ENCODE assay signal across 9 mouse cellular contexts in genomic region chr3:115553848-115554515, GRCm38 (mm10).
DNase-seq lines count a peak whose midpoint lies in the region; ATAC-seq lines count a peak whose summit lies in the region.
"Had no signal": no experiment of that assay in that cellular context is flagged by ENCODE, and none has a peak within 500 bp of the region (broad histone marks: within the 10 kb centered on the region; RNA-seq: fewer than 3 reads in every experiment).

No protein-coding gene starts in this region.

- no peak overlapping the region for H3K9ac ChIP-seq in kidney, embryonic 14.5 days (ENCODE audit: low read depth, low read length)
- H3K9ac ChIP-seq in stomach, embryonic 15.5 days: no peak overlapping the region
- H3K9ac ChIP-seq in heart, embryonic 12.5 days: no peak overlapping the region
- H3K9ac ChIP-seq: neural tube, embryonic 13.5 days had no signal

- H3K4me2 ChIP-seq in kidney, embryonic 14.5 days (replicated peaks; ENCODE audit: low read depth, low read length): no peak overlapping the region
- no peak overlapping the region for H3K4me2 ChIP-seq in stomach, embryonic 15.5 days
- no peak overlapping the region for H3K4me2 ChIP-seq in heart, embryonic 12.5 days
- H3K4me2 ChIP-seq: neural tube, embryonic 13.5 days had no signal

- peak; percentile 4 to 6 for DNase-seq in cerebellum, adult 18-20 months
- no peak for DNase-seq in cerebellum, adult 8-10 months
- DNase-seq in spleen, adult 18-20 months: peak; percentile 13 to 31
- DNase-seq in spleen, postnatal 14 days (ENCODE audit: low spot score in 2 of 2): no peak
- DNase-seq in urinary bladder, postnatal 4 days (ENCODE audit: low spot score in 2 of 2): no peak

- no peaks in the 10 kb centered on the region for H3K9me3 ChIP-seq in kidney, embryonic 14.5 days (ENCODE audit: control insufficient read depth, low read length)
- no peaks in the 10 kb centered on the region for H3K9me3 ChIP-seq in stomach, embryonic 15.5 days
- H3K9me3 ChIP-seq in heart, embryonic 12.5 days (replicated peaks): no peaks in the 10 kb centered on the region
- H3K9me3 ChIP-seq: neural tube, embryonic 13.5 days had no signal

- 50% methylated on average over 10 of the region's 10 CpGs for WGBS in kidney, embryonic 14.5 days
- 56% methylated on average over 10 of the region's 10 CpGs for WGBS in stomach, embryonic 15.5 days
- WGBS in heart, embryonic 12.5 days: 51% methylated on average over 10 of the region's 10 CpGs

- no peaks in the 10 kb centered on the region for H3K27me3 ChIP-seq in kidney, embryonic 14.5 days (ENCODE audit: control insufficient read depth, insufficient read depth, low read length)
- H3K27me3 ChIP-seq in stomach, embryonic 15.5 days (replicated peaks): no peaks in the 10 kb centered on the region
- no peaks in the 10 kb centered on the region for H3K27me3 ChIP-seq in heart, embryonic 12.5 days (replicated peaks)
- H3K27me3 ChIP-seq: neural tube, embryonic 13.5 days had no signal

- H3K27ac ChIP-seq in kidney, embryonic 14.5 days (ENCODE audit: low read depth, low read length): no peak overlapping the region
- H3K27ac ChIP-seq in stomach, embryonic 15.5 days: no peak overlapping the region
- H3K27ac ChIP-seq in heart, embryonic 12.5 days (ENCODE audit: poor library complexity, severe bottlenecking): no peak overlapping the region
- H3K27ac ChIP-seq: neural tube, embryonic 13.5 days had no signal

- H3K4me1 ChIP-seq in kidney, embryonic 14.5 days (ENCODE audit: control insufficient read depth, insufficient read depth, low read length): 0 out of 2 replicates have a peak, but pooled peaks cover 3% of the 10 kb centered on the region
- no peaks in the 10 kb centered on the region for H3K4me1 ChIP-seq in stomach, embryonic 15.5 days
- H3K4me1 ChIP-seq in heart, embryonic 12.5 days (replicated peaks): 0 out of 2 replicates have a peak, but pooled peaks cover 4% of the 10 kb centered on the region
- H3K4me1 ChIP-seq: neural tube, embryonic 13.5 days had no signal

- H3K36me3 ChIP-seq in kidney, embryonic 14.5 days (ENCODE audit: control insufficient read depth, insufficient read depth, low read length): no peaks in the 10 kb centered on the region
- no peaks in the 10 kb centered on the region for H3K36me3 ChIP-seq in stomach, embryonic 15.5 days
- no peaks in the 10 kb centered on the region for H3K36me3 ChIP-seq in heart, embryonic 12.5 days
- H3K36me3 ChIP-seq: neural tube, embryonic 13.5 days had no signal

- ATAC-seq in kidney, embryonic 14.5 days (ENCODE audit: low FRiP score, low TSS enrichment): peak; percentile 72; the same call in 1 of the 2 replicates
- ATAC-seq in stomach, embryonic 15.5 days (ENCODE audit: insufficient read depth, low FRiP score, low read depth): peak; percentile 50; the same call in 1 of the 2 replicates
- ATAC-seq in heart, embryonic 12.5 days (ENCODE audit: insufficient number of reproducible peaks, low FRiP score): no peak

- H3K4me3 ChIP-seq in kidney, embryonic 14.5 days (ENCODE audit: low read length): no peak overlapping the region
- no peak overlapping the region for H3K4me3 ChIP-seq in stomach, embryonic 15.5 days (replicated peaks)
- no peak overlapping the region for H3K4me3 ChIP-seq in heart, embryonic 12.5 days
- H3K4me3 ChIP-seq: neural tube, embryonic 13.5 days had no signal

Comparison
In these comparisons a context has a peak if more than half of its experiments do, and no peak if none do; other contexts are left out.
1. DNase-seq: peak in cerebellum, adult 18-20 months (2 of 2) and spleen, adult 18-20 months (2 of 2); none in cerebellum, adult 8-10 months (single experiment), spleen, postnatal 14 days (0 of 2) and urinary bladder, postnatal 4 days (0 of 2).